Mouse (Mus musculus) brown adipose tissue, adult 24 weeks (tissue): ENCODE results near the gene Ints6l. TPM values are rescaled to one million over a fixed set of nuclear protein-coding genes. Genes with fewer than 3 reads are reported as not detected.

Experiments used
- H3K27ac ChIP-seq: fragments of 200-500 bp; replicated peaks from 2 replicates; pipeline ENCODE4 v1.5.1; 2012; ENCODE audit warnings: low read depth, mild to moderate bottlenecking, low read length
- H3K4me1 ChIP-seq: fragments of 200-500 bp; 2 replicates; pipeline ENCODE4 v1.6.1; 2012; ENCODE audit warnings: low read length, mixed read lengths; ENCODE audit not compliant: control insufficient read depth, insufficient read depth, insufficient read length
- H3K4me3 ChIP-seq: fragments of 200-500 bp; 2 replicates; pipeline ENCODE4 v1.5.1; 2012; ENCODE audit warnings: low read depth, mild to moderate bottlenecking, low read length, moderate library complexity; ENCODE audit not compliant: insufficient read depth
- polyA plus RNA-seq: library from polyadenylated mRNA; stranded (reverse); fragments of >200 nt; gene quantifications from 2 replicates; pipeline ENCODE4 v1.2.4, GENCODE M21; 2012; ENCODE audit not compliant: missing spikeins, insufficient read depth, insufficient read length

Ints6l gene
- 4.1 and 7.3 TPM in 2 replicates for polyA plus RNA-seq

DNA sequence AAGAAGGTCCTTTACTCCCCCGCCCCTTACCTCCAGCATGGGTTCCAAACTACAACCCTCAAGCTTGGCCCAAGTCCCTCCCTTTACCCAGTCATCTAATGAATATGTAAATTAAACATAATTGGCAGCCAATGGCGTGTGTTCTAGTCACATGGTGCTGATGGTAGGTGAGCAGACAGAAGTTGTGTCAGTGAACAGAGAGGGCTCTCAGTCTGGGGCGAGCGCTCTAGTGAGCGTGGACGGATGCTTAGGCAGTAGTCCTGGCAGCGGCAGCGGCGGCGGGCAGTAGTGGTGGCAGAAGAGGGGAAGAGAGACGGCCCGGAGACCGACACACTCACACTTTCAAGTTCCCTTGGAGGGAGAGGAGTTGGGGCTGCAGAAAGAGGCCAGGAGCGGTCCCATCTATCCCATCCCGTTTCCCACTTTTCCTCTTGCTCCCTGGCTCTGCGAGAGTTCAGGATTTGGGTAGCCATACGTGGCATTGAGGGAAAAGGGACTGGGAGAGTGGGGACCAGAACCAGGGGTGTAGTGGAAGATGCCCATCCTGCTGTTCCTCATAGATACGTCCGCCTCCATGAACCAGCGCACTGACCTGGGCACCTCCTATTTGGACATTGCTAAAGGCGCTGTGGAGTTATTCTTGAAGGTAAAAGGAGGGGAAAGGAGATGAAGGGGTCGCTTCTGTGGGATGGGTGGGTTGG lies at the start of gene Ints6l:
Gene Ints6l (plus strand): TSS at position 187 of the 701 bp plus-strand sequence.
- no peaks in the 10 kb centered on the region for H3K4me1 ChIP-seq
- peak within 1 kb of the TSS; percentile 86 for H3K4me3 ChIP-seq
- H3K27ac ChIP-seq = peak within 1 kb of the TSS; percentile 56

DNA sequence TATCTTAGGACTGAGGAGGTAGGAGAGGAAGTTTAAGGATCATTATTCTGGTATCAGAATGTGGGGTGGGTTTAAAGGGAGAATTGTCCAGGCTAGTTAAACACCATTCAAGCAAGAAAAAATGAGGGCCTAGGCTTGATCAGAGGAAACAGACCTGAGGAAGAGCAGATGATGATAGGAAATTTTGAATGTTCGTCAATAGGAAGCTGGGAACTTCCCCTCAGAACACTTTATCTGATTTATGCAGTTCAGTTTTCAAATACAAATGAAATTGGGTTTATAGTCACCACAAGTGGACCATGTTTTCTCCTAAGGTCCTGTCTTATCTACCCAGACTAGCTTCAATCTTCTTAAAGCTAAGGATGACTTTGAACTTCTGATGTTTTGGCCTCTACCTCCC lies 49.2 kb upstream of the Ints6l start:
- Histone ChIP-seq H3K27ac (no peak overlapping the region), H3K4me3 (no peak overlapping the region)

DNA sequence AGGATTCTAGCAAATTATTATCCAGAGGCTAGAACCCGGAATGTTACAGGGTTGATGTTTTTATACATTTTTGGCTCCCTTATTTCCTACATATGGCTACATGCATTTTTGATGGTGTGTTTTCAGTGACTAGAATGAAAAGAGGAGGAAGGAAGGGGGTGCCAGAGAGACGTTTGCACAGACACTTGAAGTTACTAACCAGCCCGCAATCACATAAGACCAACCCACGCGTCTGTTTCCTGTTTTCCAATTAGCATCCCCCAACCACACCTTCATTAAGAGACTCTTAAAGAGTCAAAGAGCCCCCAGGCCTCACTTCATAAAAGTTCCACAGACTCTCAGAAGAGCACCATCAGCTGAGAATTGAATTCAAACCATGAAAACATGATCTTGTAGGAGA lies 48.5 kb upstream of the Ints6l start:
- no peaks in the 10 kb centered on the region for H3K4me1 ChIP-seq
- no peak overlapping the region for H3K27ac ChIP-seq
- no peak overlapping the region for H3K4me3 ChIP-seq

More for the DNA sequence above, 49.2 kb upstream of the Ints6l start:
- no peaks in the 10 kb centered on the region for H3K4me1 ChIP-seq

DNA sequence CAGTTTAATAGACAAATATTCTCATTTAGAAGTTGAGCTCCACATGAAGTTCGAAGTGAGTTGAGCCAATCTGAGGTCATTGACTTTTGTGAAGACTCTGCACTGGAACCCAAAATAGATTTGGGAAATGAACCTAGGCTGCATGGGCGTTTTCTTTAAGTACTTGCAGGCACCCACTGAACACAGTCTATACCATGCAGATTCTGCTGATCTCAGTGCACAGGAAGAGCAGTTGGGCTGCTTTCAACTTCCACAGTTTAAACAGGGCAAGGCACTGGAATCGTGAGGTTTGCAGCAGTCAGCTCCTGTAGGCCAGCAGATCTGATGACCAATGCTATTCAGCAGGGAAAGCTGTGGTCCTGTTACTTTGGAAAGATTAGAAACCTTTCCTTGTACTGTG lies 38.4 kb upstream of the Ints6l start:
- Histone ChIP-seq H3K4me1 (no peaks in the 10 kb centered on the region), H3K4me3 (no peak overlapping the region), H3K27ac (no peak overlapping the region)

DNA sequence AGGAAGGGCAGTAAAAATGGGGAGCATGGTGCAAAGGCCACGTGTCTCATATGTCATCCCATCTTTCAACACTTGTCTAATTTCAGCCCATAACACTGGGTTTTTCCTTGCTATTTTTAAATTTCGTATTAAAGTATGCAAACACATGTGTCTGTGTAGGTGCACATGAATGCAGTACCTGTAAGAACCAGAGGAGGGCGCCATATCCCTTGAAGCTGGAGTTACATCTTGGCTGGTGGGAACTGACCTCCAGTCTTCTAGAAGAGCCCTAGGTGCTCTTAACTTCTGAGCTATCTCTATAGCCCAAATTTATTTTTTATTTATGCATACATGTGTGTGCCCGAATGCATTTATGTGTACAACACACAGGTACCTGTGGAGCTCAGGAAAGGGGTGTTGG lies 37.1 kb upstream of the Ints6l start:
- no peak overlapping the region for H3K4me3 ChIP-seq
- H3K27ac ChIP-seq = no peak overlapping the region
- no peaks in the 10 kb centered on the region for H3K4me1 ChIP-seq

DNA sequence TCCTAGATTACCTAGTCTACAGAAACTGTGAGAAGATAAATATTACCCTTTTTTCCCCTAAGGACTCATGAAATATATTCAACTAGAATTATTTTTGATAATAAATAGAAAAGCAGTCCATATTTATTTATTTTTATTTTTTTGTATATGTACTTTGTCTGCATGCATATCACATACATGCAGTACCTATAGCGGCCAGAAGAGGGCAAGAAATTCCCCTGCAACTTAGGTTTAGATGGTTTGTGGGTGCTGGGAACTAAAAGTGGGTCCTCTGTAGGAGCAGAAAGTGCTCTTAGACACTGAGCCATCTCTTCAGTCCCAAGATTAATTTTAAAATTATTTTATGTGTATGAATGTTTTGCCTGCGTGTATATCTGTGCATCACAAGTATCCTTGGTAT lies 24.1 kb upstream of the Ints6l start:
- H3K4me3 ChIP-seq = no peak overlapping the region
- no peak overlapping the region for H3K27ac ChIP-seq
- H3K4me1 ChIP-seq = no peaks in the 10 kb centered on the region

DNA sequence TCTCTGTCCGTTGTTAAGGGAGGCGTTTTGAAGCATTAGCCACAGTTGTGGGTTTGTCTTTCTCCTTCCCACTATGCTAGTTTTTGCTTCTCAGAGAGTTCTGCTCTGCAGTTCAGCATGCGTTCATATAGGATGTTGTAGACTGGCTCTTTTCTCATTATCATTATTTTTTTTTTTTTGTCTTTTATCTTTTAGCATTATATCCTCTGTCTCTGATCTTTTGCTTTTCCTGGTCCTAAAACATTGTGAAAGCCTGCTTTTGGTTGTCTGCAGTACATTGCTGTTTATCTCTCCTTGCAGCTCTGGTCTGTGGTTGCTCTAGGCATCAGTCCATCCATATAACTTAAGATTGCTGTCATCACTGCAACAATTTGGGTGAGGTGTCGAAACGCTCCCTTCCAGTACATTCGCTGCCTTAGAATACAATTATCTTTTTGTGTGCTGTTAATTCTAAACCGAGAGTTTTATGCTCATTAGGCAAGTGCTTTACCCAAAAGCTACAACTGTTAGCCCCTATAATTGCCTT lies 18.8 kb upstream of the Ints6l start:
- H3K4me3 ChIP-seq = no peak overlapping the region
- H3K27ac ChIP-seq = no peak overlapping the region
- H3K4me1 ChIP-seq = no peaks in the 10 kb centered on the region

DNA sequence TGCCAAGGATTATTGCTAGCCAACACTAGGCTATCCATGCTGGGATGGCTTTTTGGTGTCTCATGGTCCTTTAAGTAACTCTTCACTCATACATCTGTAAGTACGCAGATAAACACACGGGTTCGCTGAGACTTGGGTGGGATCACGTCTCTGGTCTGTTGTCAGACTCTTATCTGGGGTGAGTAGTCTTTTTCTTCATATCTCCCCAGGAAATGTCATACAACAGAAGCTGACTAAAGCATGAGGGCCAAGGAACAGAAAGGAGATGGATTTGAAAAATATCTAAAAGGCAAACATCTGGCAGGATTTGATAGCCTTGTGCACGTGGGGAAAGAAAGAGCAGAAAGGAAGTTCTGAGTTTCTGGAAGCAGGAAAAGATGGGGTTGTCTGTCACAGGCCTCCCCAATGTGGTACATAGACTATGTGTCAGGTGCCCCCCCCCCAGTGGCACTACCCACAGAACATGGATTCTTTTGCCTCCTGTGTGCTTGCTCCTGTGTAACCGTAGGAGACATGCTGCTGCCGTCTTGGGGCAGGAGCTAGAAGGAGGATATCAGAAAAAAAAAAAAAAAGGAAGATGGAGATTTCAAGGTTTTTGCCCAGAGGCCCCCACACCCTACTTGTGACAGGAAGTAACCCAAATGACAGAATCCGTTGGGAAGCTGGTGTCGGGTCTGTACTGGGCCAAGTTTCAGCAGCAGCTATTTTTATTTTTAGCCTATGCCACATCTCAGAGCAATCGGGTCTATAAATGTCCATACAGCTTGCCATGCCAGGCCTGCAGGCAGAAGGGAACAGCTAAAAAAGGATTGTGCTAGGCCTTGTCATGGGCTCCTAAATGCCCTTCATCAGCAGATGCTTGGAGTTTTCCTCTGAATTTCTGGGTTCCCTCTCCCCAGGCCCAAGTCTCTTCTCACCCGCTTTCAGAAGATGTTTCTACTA lies 7.9 kb upstream of the Ints6l start:
- no peaks in the 10 kb centered on the region for H3K4me1 ChIP-seq
- H3K27ac ChIP-seq = no peak overlapping the region
- H3K4me3 ChIP-seq = no peak overlapping the region

DNA sequence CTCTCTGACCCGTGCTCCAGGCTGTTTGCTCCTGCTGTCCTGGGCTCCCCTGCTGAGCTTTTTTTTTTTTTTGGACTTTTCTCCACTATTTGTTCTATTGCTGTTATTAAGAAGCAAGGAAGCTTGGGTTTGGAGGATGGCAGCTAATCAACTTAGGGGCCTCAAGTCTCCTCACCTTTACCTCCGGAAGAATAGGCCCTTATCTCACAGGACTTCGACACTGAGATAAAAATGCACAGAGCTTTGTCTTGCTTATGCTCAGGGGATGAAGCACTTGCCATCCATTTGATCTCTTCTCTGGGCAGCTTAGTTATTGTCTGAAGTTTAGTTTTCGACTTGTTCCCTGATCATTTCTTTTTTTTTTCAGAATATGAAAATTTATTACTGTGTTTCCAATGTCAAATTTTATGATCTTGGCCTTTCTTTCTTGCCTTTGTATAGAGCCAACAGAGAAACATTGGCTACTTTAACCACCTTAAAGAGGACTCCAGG lies 7.1 kb upstream of the Ints6l start, which contains the start of gene Gm2174:
Gene Gm2174 (plus strand): TSS at position 442 of the 492 bp plus-strand sequence.
- Histone ChIP-seq H3K27ac (no peak within 1 kb of the TSS), H3K4me1 (no peaks in the 10 kb centered on the region), H3K4me3 (no peak within 1 kb of the TSS)

DNA sequence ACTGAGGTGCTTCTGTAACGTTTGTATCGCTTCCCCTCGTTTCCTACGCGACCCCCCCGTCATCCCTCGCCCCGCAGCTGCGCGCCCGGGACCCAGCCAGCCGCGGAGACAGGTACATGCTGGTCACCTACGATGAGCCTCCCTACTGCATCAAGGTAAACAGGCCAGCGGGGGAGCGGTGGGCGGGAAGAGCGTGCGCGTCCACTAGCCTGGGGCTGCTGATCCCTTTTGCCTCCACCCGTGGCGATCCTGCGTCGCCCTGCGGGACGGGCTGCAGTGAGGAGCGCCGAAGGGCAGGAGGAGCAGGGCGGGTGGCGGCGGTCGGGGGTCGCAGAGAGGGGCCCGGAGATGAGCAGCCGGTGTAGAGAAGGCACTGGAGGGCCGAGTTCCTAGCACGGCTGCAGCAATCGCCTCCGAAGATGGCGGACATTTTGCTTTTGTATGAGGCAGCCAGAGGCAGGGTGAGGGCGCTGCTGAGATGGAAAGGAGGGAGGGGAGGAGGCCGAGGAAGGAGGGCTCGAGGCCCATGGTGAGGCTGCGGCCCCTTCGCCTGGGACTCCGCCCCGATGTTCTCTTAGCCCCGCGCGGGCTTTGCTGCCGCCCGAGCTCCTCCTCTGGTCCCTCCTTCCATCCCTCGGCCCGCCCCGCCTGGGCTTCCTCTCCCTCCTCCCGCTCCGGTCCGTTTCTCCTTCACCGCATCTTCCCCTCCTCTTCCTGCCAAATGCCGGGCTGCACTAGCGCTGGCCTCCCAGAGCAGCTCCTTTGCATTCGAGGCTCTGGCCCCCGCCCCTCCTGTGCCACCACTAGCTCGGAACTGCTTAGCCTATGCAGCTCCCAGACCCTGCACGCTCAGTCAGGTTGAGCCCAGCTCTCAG lies 952 bp downstream of the Ints6l start:
- H3K27ac ChIP-seq = peak overlapping the region; percentile 56
- H3K4me3 ChIP-seq = peak overlapping the region; percentile 86
- no peaks in the 10 kb centered on the region for H3K4me1 ChIP-seq

DNA sequence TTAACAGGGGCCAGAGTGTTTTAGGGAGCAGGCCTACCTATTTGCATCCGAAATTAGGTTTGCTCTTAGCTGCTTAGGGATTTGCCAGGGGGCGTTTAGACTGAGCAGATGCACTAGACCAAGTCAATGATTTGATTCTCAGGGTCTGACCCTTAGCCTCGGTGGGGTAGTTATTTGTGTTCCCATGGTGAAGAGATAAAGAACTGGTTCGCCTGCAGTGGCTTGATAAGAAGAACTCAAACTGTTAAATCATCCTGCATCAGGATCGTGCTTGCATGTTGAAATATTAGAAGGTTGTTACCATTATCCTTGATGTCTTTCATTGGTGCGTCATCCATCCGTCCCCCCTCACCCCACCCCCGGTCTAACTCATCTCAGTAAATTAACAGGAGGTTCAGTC lies 1.7 kb downstream of the Ints6l start:
- Histone ChIP-seq H3K27ac (peak overlapping the region; percentile 24; the same call in 1 of the 2 replicates), H3K4me3 (peak overlapping the region; percentile 38), H3K4me1 (0 out of 2 replicates have a peak, but pooled peaks cover 2% of the 10 kb centered on the region)

DNA sequence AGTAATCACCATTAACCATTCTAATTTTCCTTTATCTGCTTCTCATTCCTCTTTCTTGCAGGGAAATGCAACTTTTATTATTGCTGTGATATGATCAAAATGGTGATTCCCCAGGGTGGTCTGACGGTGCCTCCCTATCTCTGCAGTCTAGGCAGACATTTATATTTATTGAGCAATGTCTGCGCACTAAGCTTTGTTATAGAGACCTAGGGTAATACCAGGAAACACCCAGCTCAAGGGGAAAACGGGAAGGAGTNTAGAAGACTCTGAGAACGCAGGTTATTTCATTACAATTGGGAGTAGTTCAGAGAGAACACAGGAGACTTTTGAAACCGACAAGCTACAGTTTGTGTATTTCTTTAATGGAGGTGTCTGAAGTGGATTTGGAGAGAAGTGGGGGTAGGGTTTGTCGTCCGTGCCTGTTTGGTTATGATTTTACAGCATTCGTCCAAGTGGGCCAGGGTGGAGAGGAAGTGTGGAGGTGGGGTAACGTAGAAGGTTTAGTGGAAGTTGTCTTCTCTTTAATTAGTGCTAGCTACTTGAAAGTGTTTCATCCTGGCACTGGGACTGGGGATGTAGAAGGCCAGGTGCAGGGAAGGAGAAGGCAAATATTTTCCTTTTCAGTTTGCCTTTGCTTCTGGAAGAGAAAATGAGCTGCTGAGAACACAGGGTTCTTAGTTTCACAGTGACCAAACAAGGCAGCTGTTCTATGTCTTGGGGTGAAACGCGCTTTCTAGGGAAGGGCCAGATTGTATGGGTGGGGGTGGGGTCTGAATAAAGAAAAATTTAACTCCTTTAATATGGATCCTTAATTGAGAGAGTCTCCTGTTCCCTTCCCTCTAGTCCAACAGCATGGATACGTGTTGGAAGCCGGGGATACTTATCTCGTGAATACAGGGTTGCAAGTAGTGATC lies 7.6 kb downstream of the Ints6l start:
- Histone ChIP-seq H3K4me1 (peaks cover 6% of the 10 kb centered on the region), H3K27ac (peak overlapping the region; percentile 74), H3K4me3 (peak overlapping the region; percentile 9)

DNA sequence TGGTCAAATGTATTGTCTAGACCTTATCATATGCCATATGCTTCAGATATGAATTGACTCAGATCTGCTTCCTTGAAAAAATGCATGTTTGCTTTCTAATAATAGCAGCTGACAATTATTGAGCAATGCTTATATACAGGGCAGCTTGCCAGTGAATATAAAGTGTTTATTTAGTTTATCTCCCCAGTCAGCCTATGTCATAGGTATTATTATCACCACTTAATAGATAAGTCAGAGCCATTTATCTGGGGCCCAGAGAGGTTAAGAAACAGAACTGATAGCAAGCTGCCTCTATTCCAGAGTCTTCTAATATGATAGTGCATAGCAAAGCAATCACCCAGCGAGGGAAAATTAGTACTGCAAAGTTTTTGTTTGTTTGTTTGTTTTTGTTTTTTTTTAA lies 10.2 kb downstream of the Ints6l start:
- peaks cover 6% of the 10 kb centered on the region for H3K4me1 ChIP-seq
- no peak overlapping the region for H3K4me3 ChIP-seq
- no peak overlapping the region for H3K27ac ChIP-seq
